Mouse (Mus musculus): ENCODE data around the gene Fbxo17. TPM values are rescaled to one million over a fixed set of nuclear protein-coding genes. Genes with fewer than 3 reads are reported as not detected.

The Fbxo17 gene
- polyA plus RNA-seq, 1 experiment, result 1.3 TPM

DNA sequence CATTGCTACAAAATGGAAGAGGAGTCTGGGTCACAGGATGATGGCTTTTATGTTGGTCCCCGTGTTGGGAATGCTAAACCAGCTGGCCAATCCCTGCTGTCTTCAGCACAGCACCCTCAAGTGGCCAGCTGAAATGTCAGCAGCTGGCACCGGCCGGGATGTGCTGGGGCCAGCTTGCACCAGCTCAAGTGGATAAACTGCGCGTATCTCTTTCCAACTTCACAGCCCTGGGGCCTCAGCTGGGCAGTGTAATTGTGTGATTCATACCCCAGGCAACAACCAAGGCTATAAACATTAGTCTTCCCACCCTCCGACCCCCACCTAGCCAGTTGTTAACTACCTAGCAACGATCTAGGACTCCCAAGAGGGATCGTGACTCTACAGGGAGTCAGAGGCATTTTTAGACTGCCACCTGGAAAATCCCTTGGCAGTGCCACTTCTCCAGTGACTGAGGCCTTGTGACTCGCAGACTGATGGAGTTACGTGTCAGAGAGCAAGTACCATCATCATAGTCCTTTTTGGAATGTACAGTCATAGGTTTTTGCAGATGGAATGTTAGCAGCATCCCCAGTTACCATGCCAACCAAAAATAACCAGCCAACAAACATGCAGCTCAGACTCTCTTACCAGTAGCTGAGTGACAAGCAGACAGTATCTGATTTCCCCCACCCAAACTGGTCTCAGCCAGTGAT lies 11.2 kb downstream of the Fbxo17 start:
- Histone ChIP-seq H3K27me3 (replicated peaks; ENCODE audit: control insufficient read depth, insufficient read depth, low read length) (no peaks in the 10 kb centered on the region), H3K4me1 (ENCODE audit: control insufficient read depth, insufficient read depth, low read length) (no peaks in the 10 kb centered on the region), H3K36me3 (ENCODE audit: control insufficient read depth, insufficient read depth, low read length) (no peaks in the 10 kb centered on the region), H3K4me3 (ENCODE audit: insufficient read depth, low read depth, low read length) (no peak overlapping the region), H3K27ac (ENCODE audit: insufficient read depth, low read depth, low read length) (no peak overlapping the region)
- WGBS, result 49% methylated on average over 10 of the region's 10 CpGs
- DNase-seq, result no peak
- no peak for TF ChIP-seq POLR2A (IDR thresholded peaks at IDR 0.05; ENCODE audit: low read depth, low read length)
- TF ChIP-seq CTCF (conservative IDR thresholded peaks at IDR 0.05; ENCODE audit: insufficient read depth, insufficient read length, low read depth, low read length), result peak; percentile 45; the same call in 1 of the 2 replicates

DNA sequence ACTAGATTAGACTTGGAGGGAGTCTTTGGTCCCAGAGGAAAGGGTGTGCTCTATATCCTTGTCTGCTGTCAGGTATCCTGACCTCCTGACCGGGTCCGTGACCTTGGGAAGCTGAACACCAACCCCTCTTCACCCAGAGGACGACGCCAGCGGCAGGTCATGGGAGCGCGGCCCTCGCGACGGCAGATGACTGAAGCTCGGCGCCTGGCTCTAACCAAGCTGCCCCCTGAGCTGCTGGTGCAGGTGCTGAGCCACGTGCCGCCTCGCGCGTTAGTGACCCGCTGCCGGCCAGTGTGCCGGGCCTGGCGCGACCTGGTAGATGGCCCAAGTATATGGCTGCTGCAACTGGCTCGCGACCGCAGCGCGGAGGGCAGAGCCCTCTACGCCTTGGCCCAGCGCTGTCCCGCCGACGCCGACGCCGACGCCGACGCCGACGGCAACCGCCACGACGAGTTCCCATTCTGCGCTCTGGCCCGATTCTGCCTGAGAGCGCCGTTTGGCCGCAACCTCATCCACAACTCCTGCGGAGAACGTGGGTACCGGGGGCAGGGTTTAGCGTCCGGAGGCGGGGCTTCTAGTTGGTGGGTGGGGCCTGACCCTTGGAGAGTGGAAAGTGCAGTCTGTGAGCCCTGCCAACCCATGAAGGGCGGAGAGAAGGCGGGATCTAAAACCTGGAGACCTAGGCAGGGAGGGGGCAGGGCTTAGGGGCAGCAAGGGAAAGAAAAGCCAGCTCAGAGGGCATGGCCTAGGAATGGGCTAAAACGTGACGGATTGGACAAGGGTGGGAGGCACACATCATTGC lies 15.9 kb downstream of the Fbxo17 start:
- H3K36me3 ChIP-seq (ENCODE audit: control insufficient read depth, insufficient read depth, low read length), result no peaks in the 10 kb centered on the region
- peaks cover 3% of the 10 kb centered on the region; the same call in 1 of the 2 replicates for H3K4me1 ChIP-seq (ENCODE audit: control insufficient read depth, insufficient read depth, low read length)
- no peaks in the 10 kb centered on the region for H3K27me3 ChIP-seq (replicated peaks; ENCODE audit: control insufficient read depth, insufficient read depth, low read length)
- H3K27ac ChIP-seq (ENCODE audit: insufficient read depth, low read depth, low read length), result no peak overlapping the region
- TF ChIP-seq CTCF (conservative IDR thresholded peaks at IDR 0.05; ENCODE audit: insufficient read depth, insufficient read length, low read depth, low read length), result no peak
- TF ChIP-seq POLR2A (IDR thresholded peaks at IDR 0.05; ENCODE audit: low read depth, low read length), result no peak
- DNase-seq, result peak; percentile 95
- WGBS, result 6% methylated on average over 58 of the region's 58 CpGs
- peak overlapping the region; percentile 33 for H3K4me3 ChIP-seq (ENCODE audit: insufficient read depth, low read depth, low read length)

DNA sequence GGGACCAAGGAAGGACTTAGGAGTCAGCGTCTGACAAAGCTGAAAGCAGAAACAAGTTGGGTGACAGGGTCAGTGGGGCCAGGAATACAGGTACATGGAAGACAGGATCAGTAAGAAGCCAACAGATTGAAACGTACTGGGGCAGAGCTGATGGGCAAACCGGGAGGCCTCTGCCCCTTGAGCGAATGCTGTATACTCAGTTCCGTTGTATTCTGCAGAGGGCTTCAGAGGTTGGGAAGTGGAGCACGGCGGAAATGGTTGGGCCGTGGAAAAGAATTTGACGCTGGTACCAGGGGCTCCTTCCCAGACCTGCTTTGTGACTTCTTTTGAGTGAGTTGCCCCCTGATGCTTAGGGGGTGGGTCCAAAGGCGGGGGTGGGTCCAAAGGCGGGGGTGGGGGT lies 16.6 kb downstream of the Fbxo17 start:
- Histone ChIP-seq H3K4me3 (ENCODE audit: insufficient read depth, low read depth, low read length) (peak overlapping the region; percentile 33), H3K4me1 (ENCODE audit: control insufficient read depth, insufficient read depth, low read length) (peaks cover 3% of the 10 kb centered on the region; the same call in 1 of the 2 replicates), H3K27ac (ENCODE audit: insufficient read depth, low read depth, low read length) (no peak overlapping the region), H3K36me3 (ENCODE audit: control insufficient read depth, insufficient read depth, low read length) (no peaks in the 10 kb centered on the region), H3K27me3 (replicated peaks; ENCODE audit: control insufficient read depth, insufficient read depth, low read length) (no peaks in the 10 kb centered on the region)
- 17% methylated on average over 11 of the region's 11 CpGs for WGBS
- no peak for TF ChIP-seq POLR2A (IDR thresholded peaks at IDR 0.05; ENCODE audit: low read depth, low read length)
- TF ChIP-seq CTCF (conservative IDR thresholded peaks at IDR 0.05; ENCODE audit: insufficient read depth, insufficient read length, low read depth, low read length), result no peak
- DNase-seq, result no peak

DNA sequence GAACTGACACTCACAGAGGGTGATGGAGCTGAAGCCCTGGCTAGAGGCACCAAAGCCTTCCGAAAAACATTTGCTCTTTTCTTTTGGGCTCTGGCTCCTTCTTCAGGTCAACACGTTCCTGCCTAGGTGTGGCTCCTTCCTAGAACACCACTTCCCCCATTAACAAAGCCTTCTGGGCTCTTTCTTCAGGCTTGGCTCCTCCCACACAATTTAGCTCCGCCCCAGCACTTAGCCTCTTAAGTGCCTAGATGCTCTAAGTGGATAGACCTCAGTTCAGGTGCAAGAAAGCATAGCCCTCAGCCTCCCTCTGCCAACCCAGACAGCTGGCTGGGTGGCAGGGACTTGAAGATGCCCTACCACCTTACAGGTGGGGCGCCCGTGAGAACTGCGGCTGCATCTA lies 19.1 kb downstream of the Fbxo17 start:
- H3K4me3 ChIP-seq (ENCODE audit: insufficient read depth, low read depth, low read length), result no peak overlapping the region
- no peak for TF ChIP-seq POLR2A (IDR thresholded peaks at IDR 0.05; ENCODE audit: low read depth, low read length)
- no peak for TF ChIP-seq CTCF (conservative IDR thresholded peaks at IDR 0.05; ENCODE audit: insufficient read depth, insufficient read length, low read depth, low read length)
- H3K27me3 ChIP-seq (replicated peaks; ENCODE audit: control insufficient read depth, insufficient read depth, low read length), result no peaks in the 10 kb centered on the region
- H3K4me1 ChIP-seq (ENCODE audit: control insufficient read depth, insufficient read depth, low read length), result peaks cover 3% of the 10 kb centered on the region; the same call in 1 of the 2 replicates
- H3K27ac ChIP-seq (ENCODE audit: insufficient read depth, low read depth, low read length), result no peak overlapping the region
- DNase-seq, result no peak
- WGBS, result 76% methylated on average over 6 of the region's 6 CpGs
- H3K36me3 ChIP-seq (ENCODE audit: control insufficient read depth, insufficient read depth, low read length), result no peaks in the 10 kb centered on the region

DNA sequence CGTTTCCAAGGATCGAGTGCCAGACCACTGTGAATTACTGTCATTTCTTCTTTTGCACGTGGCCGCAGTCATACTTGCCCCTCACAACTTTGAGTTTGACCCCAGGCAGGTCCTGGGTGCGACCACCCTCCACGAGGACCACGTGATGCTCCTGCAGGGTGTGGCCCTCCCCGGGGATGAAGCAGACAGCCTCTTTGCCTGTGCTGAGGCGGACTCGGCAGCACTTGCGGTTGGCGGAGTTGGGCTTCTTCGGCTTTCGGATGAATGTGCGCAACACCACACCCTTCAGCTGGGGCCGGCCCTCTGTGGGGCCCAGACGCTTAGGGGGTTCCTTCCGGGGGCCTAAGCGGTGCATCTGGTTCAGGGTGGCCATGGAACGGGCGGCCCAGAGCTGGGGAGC lies 23.2 kb downstream of the Fbxo17 start:
- 94% methylated on average over 21 of the region's 21 CpGs for WGBS
- TF ChIP-seq CTCF (conservative IDR thresholded peaks at IDR 0.05; ENCODE audit: insufficient read depth, insufficient read length, low read depth, low read length) (no peak), POLR2A (IDR thresholded peaks at IDR 0.05; ENCODE audit: low read depth, low read length) (no peak)
- DNase-seq, result no peak
- Histone ChIP-seq H3K36me3 (ENCODE audit: control insufficient read depth, insufficient read depth, low read length) (no peaks in the 10 kb centered on the region), H3K4me3 (ENCODE audit: insufficient read depth, low read depth, low read length) (no peak overlapping the region), H3K27me3 (replicated peaks; ENCODE audit: control insufficient read depth, insufficient read depth, low read length) (no peaks in the 10 kb centered on the region), H3K4me1 (ENCODE audit: control insufficient read depth, insufficient read depth, low read length) (peaks cover 8% of the 10 kb centered on the region), H3K27ac (ENCODE audit: insufficient read depth, low read depth, low read length) (no peak overlapping the region)

DNA sequence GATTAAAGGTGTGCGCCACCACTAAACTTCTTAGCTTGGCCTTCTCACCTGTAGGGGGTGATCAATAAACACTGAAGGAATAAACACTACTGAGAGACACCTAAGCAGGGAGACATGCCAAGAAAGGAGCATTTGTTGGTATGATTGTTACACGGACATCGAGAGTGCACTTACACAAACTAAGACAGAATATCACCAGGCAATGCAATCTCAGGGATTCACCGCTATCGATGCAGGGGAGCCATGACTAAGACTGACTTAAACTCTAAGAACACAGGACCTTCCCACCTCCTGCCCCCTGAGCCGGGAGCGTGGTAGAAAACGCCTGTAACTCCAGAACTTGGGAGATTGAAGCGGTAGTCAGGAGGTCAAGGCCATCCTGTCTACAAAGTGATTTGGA lies 24.3 kb downstream of the Fbxo17 start:
- Histone ChIP-seq H3K4me3 (ENCODE audit: insufficient read depth, low read depth, low read length) (peak overlapping the region; percentile 88), H3K36me3 (ENCODE audit: control insufficient read depth, insufficient read depth, low read length) (no peaks in the 10 kb centered on the region), H3K27ac (ENCODE audit: insufficient read depth, low read depth, low read length) (peak overlapping the region; percentile 56; the same call in 1 of the 2 replicates), H3K4me1 (ENCODE audit: control insufficient read depth, insufficient read depth, low read length) (peaks cover 8% of the 10 kb centered on the region), H3K27me3 (replicated peaks; ENCODE audit: control insufficient read depth, insufficient read depth, low read length) (no peaks in the 10 kb centered on the region)
- DNase-seq, result no peak
- 25% methylated on average over 9 of the region's 9 CpGs for WGBS
- TF ChIP-seq CTCF (conservative IDR thresholded peaks at IDR 0.05; ENCODE audit: insufficient read depth, insufficient read length, low read depth, low read length) (no peak), POLR2A (IDR thresholded peaks at IDR 0.05; ENCODE audit: low read depth, low read length) (no peak)

DNA sequence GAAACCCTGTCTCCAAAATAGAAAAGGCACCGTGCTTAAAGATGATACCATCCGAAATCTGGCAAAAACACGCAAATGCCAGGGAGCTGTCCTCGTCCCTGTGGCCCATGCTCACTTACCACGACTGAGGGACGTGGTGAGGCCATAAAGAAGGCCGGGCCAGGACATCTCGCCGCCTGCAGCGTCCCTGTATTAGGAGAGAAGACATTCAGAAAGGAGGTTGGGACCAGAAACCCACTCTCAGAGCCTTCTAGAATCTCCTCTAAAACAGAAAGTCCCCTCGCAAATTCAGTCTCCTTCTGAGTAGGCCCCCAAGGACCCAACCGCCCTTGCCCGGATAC lies 24.7 kb downstream of the Fbxo17 start:
- Histone ChIP-seq H3K4me1 (ENCODE audit: control insufficient read depth, insufficient read depth, low read length) (peaks cover 8% of the 10 kb centered on the region), H3K27ac (ENCODE audit: insufficient read depth, low read depth, low read length) (peak overlapping the region; percentile 56), H3K27me3 (replicated peaks; ENCODE audit: control insufficient read depth, insufficient read depth, low read length) (no peaks in the 10 kb centered on the region), H3K4me3 (ENCODE audit: insufficient read depth, low read depth, low read length) (peak overlapping the region; percentile 88), H3K36me3 (ENCODE audit: control insufficient read depth, insufficient read depth, low read length) (no peaks in the 10 kb centered on the region)
- 1% methylated on average over 13 of the region's 13 CpGs for WGBS
- TF ChIP-seq CTCF (conservative IDR thresholded peaks at IDR 0.05; ENCODE audit: insufficient read depth, insufficient read length, low read depth, low read length) (no peak), POLR2A (IDR thresholded peaks at IDR 0.05; ENCODE audit: low read depth, low read length) (no peak)
- no peak for DNase-seq

Data from kidney, adult 2 months (tissue).